Mouse (Mus musculus) inflammation-experienced regulatory T-cells, adult 16 weeks (primary cell): ENCODE results near the gene Ddc. TPM values are rescaled to one million over a fixed set of nuclear protein-coding genes. Genes with fewer than 3 reads are reported as not detected.

Experiments
- polyA plus RNA-seq: library from polyadenylated mRNA; unstranded; fragments of 100-300 nt; shearing (Covaris generic); gene quantifications from one replicate; pipeline ENCODE4 v1.2.1, GENCODE M21; 2017

Ddc gene
- 7.2 TPM for polyA plus RNA-seq

GRCm38 (mm10) chr11:11897645-11898357 is at the start of gene Ddc:
Gene Ddc, minus strand, starts transcription at chr11:11898144.

DNA sequence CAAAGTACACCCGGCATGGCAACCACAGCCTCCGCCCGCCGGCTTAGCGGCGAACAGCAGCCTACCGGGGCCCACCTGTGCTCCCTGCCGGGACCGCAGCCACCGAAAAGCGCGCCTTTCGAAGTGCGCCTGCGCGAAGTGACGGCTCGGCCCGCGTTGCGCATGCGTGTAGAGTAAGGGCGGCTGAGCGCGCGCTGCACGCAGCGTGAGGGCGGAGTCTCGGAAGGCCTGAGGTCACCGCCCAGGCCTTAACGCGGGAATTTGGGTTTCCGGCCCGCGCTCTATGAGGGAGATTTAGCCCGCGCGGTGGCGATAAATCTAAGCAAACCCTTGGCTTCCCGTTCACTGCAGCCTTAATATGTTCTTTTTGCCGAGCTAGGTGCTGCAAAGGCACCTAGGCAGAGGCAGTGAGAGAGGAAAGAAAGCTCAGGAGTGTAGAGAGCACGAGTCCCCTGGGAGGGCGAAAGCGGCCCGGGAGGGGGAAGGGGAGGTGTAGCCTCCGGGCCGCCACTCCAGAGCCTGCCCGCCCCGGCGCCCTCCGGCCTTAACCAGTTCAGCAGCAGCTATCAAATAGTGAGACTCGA is 89.0 kb downstream of the Ddc start, which contains the start of gene Fignl1:
TSS of gene Fignl1 (minus strand) at position 143 of the 584 bp plus-strand sequence.

Other genes starting within 250 kb of the Ddc start
- gene Ikzf1, start 213.1 kb downstream of the Ddc start, polyA plus RNA-seq = 59.3 TPM
- 12.5 TPM for gene Fignl1, start 89.2 kb downstream of the Ddc start, polyA plus RNA-seq
- not detected for gene Grb10, start 140.5 kb upstream of the Ddc start, polyA plus RNA-seq